Mouse (Mus musculus) embryonic facial prominence, embryonic 11.5 days (tissue): ENCODE measurements around the gene Tmem165. TPM values are rescaled to one million over a fixed set of nuclear protein-coding genes. Genes with fewer than 3 reads are reported as not detected.

ENCODE experiments used
- ATAC-seq: fragments of 200-750 bp; cut with Nextera tagmentation; replicated peaks from 2 replicates; pipeline ENCODE4 v1.8.0; 2017; ENCODE audit warnings: low read depth; ENCODE audit not compliant: insufficient number of reproducible peaks, low FRiP score, low TSS enrichment
- DNase-seq: peaks from one replicate; pipeline ENCODE4 v3.0.0-alpha.2; 2015; ENCODE audit warnings: low spot score
- H3K27ac ChIP-seq: fragments of 300-500 bp; sonication (generic); replicated peaks from 2 replicates; pipeline ENCODE4 v1.5.1; 2014; ENCODE audit warnings: mild to moderate bottlenecking, low read depth, low read length, control low read depth
- H3K27me3 ChIP-seq: fragments of 300-500 bp; sonication (generic); 2 replicates; pipeline ENCODE4 v1.6.1; 2014; ENCODE audit warnings: mild to moderate bottlenecking, low read length, moderate library complexity, mixed read lengths; ENCODE audit not compliant: control insufficient read depth, insufficient read depth
- H3K36me3 ChIP-seq: fragments of 300-500 bp; sonication (generic); replicated peaks from 2 replicates; pipeline ENCODE4 v1.6.1; 2014; ENCODE audit warnings: low read depth, mild to moderate bottlenecking, low read length, moderate library complexity, mixed read lengths; ENCODE audit not compliant: control insufficient read depth, insufficient read depth
- H3K4me1 ChIP-seq: fragments of 300-500 bp; sonication (generic); 2 replicates; pipeline ENCODE4 v1.6.1; 2014; ENCODE audit warnings: low read length, mixed read lengths; ENCODE audit not compliant: control insufficient read depth, insufficient read depth
- H3K4me2 ChIP-seq: fragments of 300-500 bp; sonication (generic); 2 replicates; pipeline ENCODE4 v1.6.1; 2014; ENCODE audit warnings: low read depth, mild to moderate bottlenecking, control low read depth, low read length, moderate library complexity
- H3K4me3 ChIP-seq: fragments of 300-500 bp; sonication (generic); 2 replicates; pipeline ENCODE4 v1.5.1; 2014; ENCODE audit warnings: low read depth, low read length, control low read depth
- H3K9ac ChIP-seq: fragments of 300-500 bp; sonication (generic); replicated peaks from 2 replicates; pipeline ENCODE4 v1.6.1; 2014; ENCODE audit warnings: mild to moderate bottlenecking, control low read depth, low read length
- H3K9me3 ChIP-seq: fragments of 300-500 bp; sonication (generic); replicated peaks from 2 replicates; pipeline ENCODE4 v1.6.1; 2016; ENCODE audit warnings: mild to moderate bottlenecking, low read length, inconsistent platforms, mixed read lengths; ENCODE audit not compliant: control insufficient read depth
- WGBS: fragments of 180-500 bp; shearing (Covaris S2); extraction: QIAGEN DNeasy Blood & Tissue Kit; methylation state at CpG from one replicate; pipeline ENCODE4 v1.1.7; 2014; 5-methylcytosine and 5-hydroxymethylcytosine counted together
- polyA plus RNA-seq: library from polyadenylated mRNA; unstranded; fragments of >200 nt; fragmentation: Nextera tagmentation; extraction: Ambion mirVana; gene quantifications from 2 replicates; pipeline ENCODE4 v1.2.1, GENCODE M21; 2014

The Tmem165 gene
- polyA plus RNA-seq, 1 experiment from 2014 or later = 125 TPM

DNA sequence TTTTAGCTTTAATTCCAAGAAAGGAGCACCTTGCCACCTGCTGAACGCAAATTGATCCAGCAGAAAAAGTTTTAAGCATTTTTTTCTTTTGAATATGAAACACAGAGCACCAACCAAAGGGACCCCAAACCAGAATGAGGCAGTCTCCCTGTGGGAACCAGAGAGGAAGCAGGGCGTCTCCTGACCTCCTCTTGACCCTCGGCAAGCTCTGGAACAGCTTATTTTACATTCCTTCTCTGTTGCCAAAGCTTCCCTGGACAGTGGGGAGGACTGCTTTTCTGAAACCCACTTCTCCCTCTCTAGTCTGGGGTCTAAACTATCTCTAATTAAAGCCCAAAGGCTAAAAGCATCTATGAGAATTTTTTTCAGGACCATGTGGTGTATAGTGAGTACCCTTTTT lies 7.3 kb upstream of the Tmem165 start:
- Histone ChIP-seq H3K4me1 (no peaks in the 10 kb centered on the region), H3K9ac (no peak overlapping the region), H3K36me3 (no peaks in the 10 kb centered on the region), H3K27ac (no peak overlapping the region), H3K4me3 (no peak overlapping the region), H3K27me3 (no peaks in the 10 kb centered on the region), H3K4me2 (no peak overlapping the region), H3K9me3 (no peaks in the 10 kb centered on the region)
- 36% methylated on average over 3 of the region's 3 CpGs for WGBS
- ATAC-seq = no peak
- peak; percentile 33 for DNase-seq

GRCm38 (mm10) chr5:76176841-76177240 lies 6.8 kb upstream of the Tmem165 start:
- H3K27me3 ChIP-seq = no peaks in the 10 kb centered on the region

GRCm38 (mm10) chr5:76177664-76178063 lies 6.0 kb upstream of the Tmem165 start:
- no peak overlapping the region for H3K4me2 ChIP-seq
- 81% methylated on average over 7 of the region's 7 CpGs for WGBS
- DNase-seq = no peak
- no peaks in the 10 kb centered on the region for H3K36me3 ChIP-seq
- no peaks in the 10 kb centered on the region for H3K4me1 ChIP-seq
- no peak for ATAC-seq
- no peaks in the 10 kb centered on the region for H3K9me3 ChIP-seq
- H3K27ac ChIP-seq = no peak overlapping the region
- no peak overlapping the region for H3K9ac ChIP-seq
- no peak overlapping the region for H3K4me3 ChIP-seq
- no peaks in the 10 kb centered on the region for H3K27me3 ChIP-seq

More at GRCm38 (mm10) chr5:76176841-76177240, 6.8 kb upstream of the Tmem165 start:
- H3K4me1 ChIP-seq = no peaks in the 10 kb centered on the region
- H3K9ac ChIP-seq = no peak overlapping the region
- ATAC-seq = no peak
- no peaks in the 10 kb centered on the region for H3K36me3 ChIP-seq
- no peak for DNase-seq
- 65% methylated on average over 11 of the region's 11 CpGs for WGBS
- no peaks in the 10 kb centered on the region for H3K9me3 ChIP-seq
- H3K4me2 ChIP-seq = no peak overlapping the region
- no peak overlapping the region for H3K27ac ChIP-seq
- H3K4me3 ChIP-seq = no peak overlapping the region

DNA sequence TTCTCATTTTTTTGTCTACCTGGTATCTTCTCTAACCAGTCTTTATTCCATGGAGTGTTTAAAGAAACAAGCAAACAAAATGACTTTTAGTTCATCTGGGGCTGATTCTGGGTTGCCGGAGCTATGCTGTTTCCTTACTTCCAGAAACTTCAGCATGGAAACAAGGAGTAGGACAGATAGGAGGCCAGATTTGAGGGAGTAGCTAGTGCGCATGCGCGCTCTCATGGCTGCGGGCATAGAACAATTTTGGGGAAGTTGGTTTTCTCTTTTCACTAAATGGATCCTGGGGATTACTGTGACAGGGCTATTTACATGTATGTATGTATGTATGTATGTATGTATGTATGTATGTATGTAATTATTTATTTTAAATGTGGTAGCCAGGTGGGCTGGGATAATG lies 4.5 kb upstream of the Tmem165 start:
- 89% methylated on average over 5 of the region's 5 CpGs for WGBS
- Histone ChIP-seq H3K4me2 (no peak overlapping the region), H3K9ac (no peak overlapping the region)

DNA sequence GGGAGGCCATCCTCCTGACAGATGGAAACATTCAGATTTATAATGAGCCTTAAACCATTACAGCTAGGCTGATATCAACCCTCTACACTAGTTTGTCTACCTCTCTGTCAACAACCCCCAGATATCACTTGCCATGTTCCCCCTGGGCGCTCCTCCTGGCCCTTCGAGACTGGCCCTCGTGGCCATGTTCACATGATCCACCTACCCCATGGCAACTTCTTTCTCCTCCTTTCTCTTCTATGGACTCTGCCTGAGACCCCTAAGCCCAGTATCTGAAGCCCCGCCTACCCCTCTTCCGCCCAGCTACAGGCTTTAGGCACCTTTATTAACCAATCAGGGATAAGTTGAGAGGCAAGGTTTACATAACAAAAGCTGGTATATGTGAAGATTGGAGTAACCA lies 3.9 kb upstream of the Tmem165 start:
- 86% methylated on average over 5 of the region's 5 CpGs for WGBS
- H3K27ac ChIP-seq = no peak overlapping the region
- H3K9me3 ChIP-seq = no peaks in the 10 kb centered on the region
- no peaks in the 10 kb centered on the region for H3K4me1 ChIP-seq
- no peak overlapping the region for H3K4me3 ChIP-seq
- H3K27me3 ChIP-seq = no peaks in the 10 kb centered on the region
- ATAC-seq = no peak
- H3K9ac ChIP-seq = no peak overlapping the region
- no peak overlapping the region for H3K4me2 ChIP-seq
- no peak for DNase-seq
- no peaks in the 10 kb centered on the region for H3K36me3 ChIP-seq

More for the DNA sequence above, 4.5 kb upstream of the Tmem165 start:
- H3K27ac ChIP-seq = no peak overlapping the region
- DNase-seq = no peak
- no peaks in the 10 kb centered on the region for H3K4me1 ChIP-seq
- H3K36me3 ChIP-seq = no peaks in the 10 kb centered on the region
- H3K9me3 ChIP-seq = no peaks in the 10 kb centered on the region
- H3K4me3 ChIP-seq = no peak overlapping the region
- ATAC-seq = no peak
- H3K27me3 ChIP-seq = no peaks in the 10 kb centered on the region

GRCm38 (mm10) chr5:76182326-76182725 lies 1.4 kb upstream of the Tmem165 start:
- H3K9ac ChIP-seq = no peak overlapping the region
- no peak for ATAC-seq
- H3K27ac ChIP-seq = no peak overlapping the region

DNA sequence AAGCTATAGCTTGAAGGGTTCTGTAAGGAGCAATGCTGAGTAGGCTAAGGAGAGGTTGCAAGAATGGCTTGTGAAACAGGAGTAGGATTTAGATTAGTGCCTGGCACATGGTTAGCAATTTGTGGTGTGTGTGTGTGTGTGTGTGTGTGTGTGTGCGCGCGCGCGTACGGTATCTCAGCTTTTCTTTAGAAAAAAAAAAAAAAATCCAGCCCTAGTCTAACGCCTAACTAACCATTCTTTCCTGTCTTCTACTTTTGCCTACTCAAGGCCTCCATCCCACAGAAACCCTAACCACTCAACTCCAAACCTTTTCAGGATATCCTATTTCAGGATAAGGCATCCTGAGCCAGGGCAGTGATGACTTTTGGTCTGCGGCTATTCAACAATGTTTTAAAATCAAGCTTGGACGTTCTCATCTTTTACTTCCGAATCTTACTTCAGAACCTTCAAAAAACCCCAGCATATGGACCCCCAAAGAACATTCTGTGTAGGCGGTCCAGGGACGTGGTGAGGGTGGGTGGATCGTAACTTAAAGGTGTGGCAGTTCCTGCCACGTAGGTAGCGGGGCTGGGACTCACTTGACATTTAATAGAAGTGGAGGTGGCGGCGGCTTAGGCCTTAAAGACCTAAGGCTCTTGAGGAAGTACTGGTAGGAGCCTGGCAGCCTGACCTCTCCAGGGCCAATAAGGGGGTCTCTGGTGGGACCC lies 484 bp upstream of the Tmem165 start:
- Histone ChIP-seq H3K36me3 (no peaks in the 10 kb centered on the region), H3K4me2 (peak overlapping the region; percentile 51), H3K27ac (no peak overlapping the region), H3K4me1 (peaks cover 3% of the 10 kb centered on the region), H3K9me3 (no peaks in the 10 kb centered on the region), H3K27me3 (no peaks in the 10 kb centered on the region), H3K4me3 (peak overlapping the region; percentile 95), H3K9ac (peak overlapping the region; percentile 3; the same call in 1 of the 2 replicates)
- DNase-seq (no peak), ATAC-seq (no peak; the same call in 1 of the 2 replicates)
- WGBS = 39% methylated on average over 17 of the region's 17 CpGs

More at GRCm38 (mm10) chr5:76182326-76182725, 1.4 kb upstream of the Tmem165 start:
- Histone ChIP-seq H3K4me3 (no peak overlapping the region), H3K27me3 (no peaks in the 10 kb centered on the region), H3K4me1 (peaks cover 3% of the 10 kb centered on the region), H3K4me2 (no peak overlapping the region), H3K36me3 (no peaks in the 10 kb centered on the region), H3K9me3 (no peaks in the 10 kb centered on the region)
- no peak for DNase-seq
- 44% methylated on average over 3 of the region's 3 CpGs for WGBS

DNA sequence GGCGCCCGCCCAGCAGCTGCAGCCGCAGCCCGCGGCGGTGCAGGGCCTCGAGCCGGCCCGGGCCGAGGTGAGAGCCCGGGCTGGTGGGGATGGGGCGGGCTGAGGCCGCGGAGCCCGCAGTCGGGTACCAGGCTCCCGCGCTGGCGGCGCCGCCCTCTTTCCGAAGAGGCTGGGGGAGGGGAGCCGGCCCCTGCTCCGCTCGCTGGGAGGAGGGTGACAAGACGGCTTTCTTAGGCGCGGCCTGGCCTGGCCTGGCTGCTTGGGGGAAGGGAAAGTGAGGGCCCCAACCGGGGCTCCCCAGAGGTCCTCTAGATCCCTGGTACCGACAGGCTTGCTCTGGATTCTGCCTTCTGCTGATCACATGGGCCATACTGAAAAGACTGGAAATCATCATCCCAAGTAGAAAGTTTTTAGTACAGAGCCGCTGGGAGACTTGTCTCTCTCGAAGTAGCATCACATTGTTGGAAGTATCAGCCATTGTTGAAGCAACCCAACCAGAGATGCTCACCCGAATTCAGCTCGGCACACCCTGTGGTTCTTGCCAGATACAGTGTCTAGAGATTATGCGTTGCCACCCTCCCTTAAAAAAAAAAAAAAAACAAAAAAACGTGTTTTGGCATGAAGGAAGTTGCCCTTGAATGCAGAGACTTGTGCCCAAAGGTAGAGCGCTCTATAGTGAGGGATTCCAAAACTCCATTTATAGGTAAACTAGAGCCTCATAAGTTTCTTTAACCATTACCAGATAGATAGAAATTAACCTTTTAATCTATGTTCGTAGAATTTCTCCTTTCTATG lies 803 bp downstream of the Tmem165 start:
- DNase-seq = peak; percentile 84
- H3K9me3 ChIP-seq = no peaks in the 10 kb centered on the region
- no peaks in the 10 kb centered on the region for H3K27me3 ChIP-seq
- peak overlapping the region; percentile 51 for H3K4me2 ChIP-seq
- H3K4me3 ChIP-seq = peak overlapping the region; percentile 95
- H3K4me1 ChIP-seq = peaks cover 3% of the 10 kb centered on the region
- H3K36me3 ChIP-seq = no peaks in the 10 kb centered on the region
- peak overlapping the region; percentile 93 for H3K27ac ChIP-seq
- 4% methylated on average over 36 of the region's 38 CpGs for WGBS
- ATAC-seq = peak; percentile 92
- H3K9ac ChIP-seq = peak overlapping the region; percentile 92
